Mouse (Mus musculus) liver, postnatal 0 days (tissue): ENCODE measurements at regions not wholly inside any gene's neighbourhood (a gene's known extent, or its start where the extent isn't known, plus 50 kb on each side); places are given as distances from the start of the nearest gene placed in this dataset.

ENCODE experiments used
- ATAC-seq: fragments of 200-750 bp; cut with Nextera tagmentation; 2 replicates; pipeline ENCODE4 v1.8.0; 2017; ENCODE audit warnings: mild to moderate bottlenecking, moderate library complexity
- DNase-seq: peaks from one replicate; pipeline ENCODE4 v3.0.0-alpha.2; 2016
- H3K27ac ChIP-seq: fragments of 300-500 bp; sonication (generic); 2 replicates; pipeline ENCODE4 v1.5.1; 2014; ENCODE audit warnings: antibody characterized with exemption, moderate library complexity, mild to moderate bottlenecking, low read depth
- H3K27me3 ChIP-seq: fragments of 300-500 bp; sonication (generic); 2 replicates; pipeline ENCODE4 v1.6.1; 2014; ENCODE audit warnings: low read length, control low read depth, mixed read lengths; ENCODE audit not compliant: insufficient read depth
- H3K36me3 ChIP-seq: fragments of 300-500 bp; sonication (generic); replicated peaks from 2 replicates; pipeline ENCODE4 v1.6.1; 2014; ENCODE audit warnings: mild to moderate bottlenecking, control low read depth, low read length, moderate library complexity, mixed read lengths; ENCODE audit not compliant: insufficient read depth
- H3K4me1 ChIP-seq: fragments of 300-500 bp; sonication (generic); 2 replicates; pipeline ENCODE4 v1.6.1; 2014; ENCODE audit warnings: antibody characterized with exemption, mild to moderate bottlenecking, control low read depth; ENCODE audit not compliant: insufficient read depth
- H3K4me2 ChIP-seq: fragments of 300-500 bp; sonication (generic); 2 replicates; pipeline ENCODE4 v1.6.1; 2014; ENCODE audit warnings: low read depth, mild to moderate bottlenecking, low read length, moderate library complexity, mixed read lengths
- H3K4me3 ChIP-seq: fragments of 300-500 bp; sonication (generic); 2 replicates; pipeline ENCODE4 v1.5.1; 2014; ENCODE audit warnings: low read depth, low read length
- H3K9ac ChIP-seq: fragments of 300-500 bp; sonication (generic); replicated peaks from 2 replicates; pipeline ENCODE4 v1.6.1; 2014; ENCODE audit warnings: mild to moderate bottlenecking, moderate library complexity
- H3K9me3 ChIP-seq: fragments of 300-500 bp; sonication (generic); 2 replicates; pipeline ENCODE4 v1.6.1; 2016; ENCODE audit warnings: mild to moderate bottlenecking, control low read depth, low read length, mixed read lengths
- CTCF ChIP-seq: sonication (generic); IDR thresholded peaks from 2 replicates; pipeline ENCODE4 v1.5.1; 2016; ENCODE audit warnings: antibody characterized with exemption, low read depth
- EP300 ChIP-seq: IDR thresholded peaks from 2 replicates; pipeline ENCODE4 v1.6.1; 2016; ENCODE audit warnings: antibody characterized with exemption, low read depth, mild to moderate bottlenecking
- WGBS: fragments of 180-500 bp; shearing (Covaris S2); extraction: QIAGEN DNeasy Blood & Tissue Kit; methylation state at CpG from one replicate; pipeline ENCODE4 v1.1.7; 2014; ENCODE audit not compliant: insufficient replicate concordance; 5-methylcytosine and 5-hydroxymethylcytosine counted together

DNA sequence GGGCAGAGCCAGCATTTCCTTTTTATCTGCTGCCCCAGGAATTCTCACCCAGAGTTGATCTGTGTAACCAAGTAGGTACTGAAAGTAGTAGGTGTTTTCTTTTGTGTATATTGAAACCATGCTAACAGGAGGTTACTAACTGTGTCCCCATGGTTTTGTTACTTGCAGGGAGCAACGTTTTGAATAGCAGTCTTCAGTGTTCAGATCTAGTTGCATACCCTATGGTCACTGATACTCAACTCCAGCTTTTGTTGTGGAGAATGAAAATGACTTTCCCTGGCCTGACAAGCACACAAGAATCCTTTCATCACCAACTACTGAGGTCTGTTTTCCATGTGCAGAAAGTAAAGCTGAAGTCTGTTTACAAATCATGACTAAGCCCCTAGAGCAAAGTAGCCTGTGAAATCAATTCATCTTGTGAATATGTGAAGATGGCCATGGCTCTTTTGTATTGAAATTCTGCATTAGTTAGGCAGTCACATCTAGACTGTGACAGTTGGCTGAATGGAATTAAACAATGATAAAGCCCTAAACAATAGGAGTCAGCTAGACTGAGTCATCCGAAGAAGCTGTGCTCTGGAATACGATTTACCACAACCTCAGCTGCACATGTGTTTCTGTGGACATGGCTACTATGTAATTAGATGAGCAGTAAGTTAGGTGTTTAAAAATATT, 179.5 kb upstream of the Vrk2 start:
- no peaks in the 10 kb centered on the region for H3K9me3 ChIP-seq
- DNase-seq, result no peak
- WGBS, result 56% methylated on average over 3 of the region's 3 CpGs

DNA sequence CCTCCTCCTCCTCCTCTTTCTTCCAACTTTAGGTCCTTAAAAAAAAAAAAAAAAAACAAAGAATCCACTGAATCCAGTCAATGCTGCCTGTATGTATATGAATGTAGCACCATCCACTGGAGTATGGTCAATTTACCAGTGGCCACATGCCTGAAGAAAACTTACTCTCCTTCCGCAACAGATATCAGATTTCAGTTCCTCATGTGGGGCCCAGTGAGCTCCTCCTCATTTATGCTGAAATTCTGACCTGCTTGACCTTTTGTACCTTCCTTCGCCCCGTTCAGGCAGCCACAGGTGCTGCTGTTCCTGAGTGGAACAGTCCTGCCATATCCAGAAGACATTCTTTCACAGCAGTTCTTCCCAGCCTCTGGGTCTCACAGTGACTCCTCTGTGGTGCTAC, 161.8 kb upstream of the Vrk2 start:
- no peak overlapping the region for H3K4me3 ChIP-seq
- TF ChIP-seq CTCF, result no peak
- TF ChIP-seq EP300, result no peak
- H3K9me3 ChIP-seq, result no peaks in the 10 kb centered on the region
- no peak for ATAC-seq
- no peak overlapping the region for H3K9ac ChIP-seq
- H3K27me3 ChIP-seq, result no peaks in the 10 kb centered on the region
- H3K4me1 ChIP-seq, result no peaks in the 10 kb centered on the region
- H3K36me3 ChIP-seq, result no peaks in the 10 kb centered on the region
- H3K4me2 ChIP-seq, result no peak overlapping the region
- DNase-seq, result no peak
- WGBS, result 70% methylated on average over 3 of the region's 3 CpGs
- no peak overlapping the region for H3K27ac ChIP-seq

More for the DNA sequence above, 179.5 kb upstream of the Vrk2 start:
- no peak for ATAC-seq
- no peak for TF ChIP-seq CTCF
- no peak for TF ChIP-seq EP300
- Histone ChIP-seq H3K4me2 (no peak overlapping the region), H3K4me1 (no peaks in the 10 kb centered on the region), H3K4me3 (no peak overlapping the region), H3K9ac (no peak overlapping the region), H3K36me3 (no peaks in the 10 kb centered on the region), H3K27me3 (no peaks in the 10 kb centered on the region), H3K27ac (no peak overlapping the region)

DNA sequence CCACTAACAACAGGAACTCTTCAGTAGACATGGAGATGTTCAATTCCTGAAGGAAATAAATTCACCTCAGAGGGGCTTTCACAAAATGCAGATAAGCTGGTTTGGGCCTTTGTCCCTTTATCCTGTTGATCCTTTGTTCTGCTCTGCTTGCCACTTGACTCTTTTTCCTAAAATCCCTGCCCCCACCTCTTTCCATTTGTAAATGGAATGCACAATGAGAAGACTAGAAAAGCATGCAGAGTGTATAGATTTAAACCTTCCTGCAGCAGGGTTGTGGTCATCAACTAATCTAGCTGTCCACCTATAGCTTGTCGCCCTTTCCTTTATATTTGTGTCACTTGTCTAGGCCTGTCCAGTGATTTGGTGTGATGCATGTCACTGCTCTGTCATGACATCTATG, 159.8 kb upstream of the Vrk2 start:
- Histone ChIP-seq H3K4me3 (no peak overlapping the region), H3K27me3 (no peaks in the 10 kb centered on the region), H3K9me3 (no peaks in the 10 kb centered on the region), H3K9ac (no peak overlapping the region), H3K4me2 (no peak overlapping the region), H3K27ac (no peak overlapping the region), H3K36me3 (no peaks in the 10 kb centered on the region), H3K4me1 (no peaks in the 10 kb centered on the region)
- ATAC-seq (no peak), DNase-seq (no peak)
- TF ChIP-seq EP300, result no peak
- 57% methylated on average over 1 of the region's 1 CpGs for WGBS

DNA sequence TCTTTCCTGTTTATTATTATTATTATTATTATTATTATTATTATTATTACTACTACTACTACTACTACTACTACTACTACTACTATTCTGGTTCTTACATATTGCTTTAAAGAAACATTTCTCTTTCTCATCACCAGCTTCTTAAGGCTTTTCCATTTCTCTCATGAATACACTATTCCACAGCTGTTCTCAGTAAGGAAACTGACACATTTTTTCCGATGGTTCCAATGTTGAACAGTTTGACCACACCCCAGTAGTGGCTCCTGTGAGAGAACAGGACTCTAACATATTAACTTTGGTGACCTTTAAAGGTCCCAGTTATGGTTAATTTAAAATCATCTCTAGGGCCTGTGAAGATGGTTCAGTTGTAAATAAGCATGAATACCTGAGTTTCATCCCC, 148.4 kb upstream of the Vrk2 start:
- WGBS, result 71% methylated on average over 1 of the region's 1 CpGs
- no peaks in the 10 kb centered on the region for H3K9me3 ChIP-seq
- H3K27ac ChIP-seq, result no peak overlapping the region

DNA sequence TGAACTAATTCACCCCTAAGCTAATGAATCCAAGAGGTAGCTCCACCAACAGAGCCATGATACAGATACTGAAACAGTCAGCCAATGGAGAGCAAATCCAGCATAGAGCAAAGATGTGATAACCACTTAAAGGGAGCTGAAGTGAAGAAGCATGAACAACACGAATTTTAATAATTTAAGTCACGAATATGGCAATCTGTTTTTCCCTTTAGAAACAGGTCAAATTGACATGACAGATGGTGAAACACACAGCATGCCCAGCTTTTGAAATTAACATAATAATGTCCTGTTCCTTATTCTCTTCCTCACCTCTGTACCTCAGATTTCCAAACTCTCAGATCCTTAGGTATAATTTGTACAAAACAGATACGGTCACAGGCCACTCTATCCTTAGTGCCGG, 145.9 kb upstream of the Vrk2 start:
- 75% methylated on average over 4 of the region's 4 CpGs for WGBS
- Histone ChIP-seq H3K27me3 (no peaks in the 10 kb centered on the region), H3K9ac (no peak overlapping the region), H3K36me3 (no peaks in the 10 kb centered on the region), H3K9me3 (no peaks in the 10 kb centered on the region), H3K4me1 (no peaks in the 10 kb centered on the region), H3K27ac (no peak overlapping the region), H3K4me3 (no peak overlapping the region), H3K4me2 (no peak overlapping the region)
- no peak for TF ChIP-seq EP300
- TF ChIP-seq CTCF, result no peak
- DNase-seq, result no peak
- no peak for ATAC-seq

More for the DNA sequence above, 148.4 kb upstream of the Vrk2 start:
- no peak for ATAC-seq
- no peaks in the 10 kb centered on the region for H3K36me3 ChIP-seq
- no peak for DNase-seq
- H3K4me3 ChIP-seq, result no peak overlapping the region
- no peak overlapping the region for H3K4me2 ChIP-seq
- no peaks in the 10 kb centered on the region for H3K4me1 ChIP-seq
- no peaks in the 10 kb centered on the region for H3K27me3 ChIP-seq
- TF ChIP-seq CTCF (no peak), EP300 (no peak)
- H3K9ac ChIP-seq, result no peak overlapping the region

DNA sequence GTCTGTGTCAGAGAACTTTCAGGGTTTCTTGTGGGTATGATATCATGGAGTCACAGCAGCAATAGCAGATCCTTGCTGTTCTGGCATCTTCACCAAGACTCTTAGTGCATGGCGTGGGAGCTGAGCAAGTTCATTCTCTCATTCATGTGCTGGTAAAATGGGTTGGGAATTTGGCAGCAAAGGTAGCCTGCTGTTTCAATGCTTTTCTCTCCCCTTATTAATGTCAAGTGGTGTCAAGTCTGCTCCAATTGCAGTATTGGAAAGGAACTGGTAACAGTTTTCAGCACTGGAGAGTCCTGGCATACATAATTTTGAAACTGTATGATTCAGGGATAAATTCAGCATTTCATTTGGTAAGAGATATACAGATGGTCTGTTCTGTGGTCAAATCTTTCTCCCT, 133.2 kb upstream of the Vrk2 start:
- DNase-seq (no peak), ATAC-seq (no peak)
- Histone ChIP-seq H3K36me3 (no peaks in the 10 kb centered on the region), H3K27ac (no peak overlapping the region), H3K4me1 (no peaks in the 10 kb centered on the region), H3K4me2 (no peak overlapping the region), H3K9me3 (no peaks in the 10 kb centered on the region), H3K27me3 (no peaks in the 10 kb centered on the region), H3K4me3 (no peak overlapping the region), H3K9ac (no peak overlapping the region)
- no peak for TF ChIP-seq CTCF
- no peak for TF ChIP-seq EP300
- 81% methylated on average over 1 of the region's 1 CpGs for WGBS
